Mouse (Mus musculus): ENCODE measurements around the gene Fbxw2.

GRCm38 (mm10) chr2:34874816-34875345 lies 48.8 kb upstream of the Fbxw2 start, which contains the start of gene Psmd5:
- TF ChIP-seq CTCF (IDR thresholded peaks at IDR 0.05; ENCODE audit: borderline replicate concordance, insufficient read depth, low read length), result no peak
- TF ChIP-seq POLR2A (IDR thresholded peaks at IDR 0.05; ENCODE audit: low read depth, low read length), result no peak
